Mouse (Mus musculus): Measurements from ENCODE around the gene Ecm1.

DNA sequence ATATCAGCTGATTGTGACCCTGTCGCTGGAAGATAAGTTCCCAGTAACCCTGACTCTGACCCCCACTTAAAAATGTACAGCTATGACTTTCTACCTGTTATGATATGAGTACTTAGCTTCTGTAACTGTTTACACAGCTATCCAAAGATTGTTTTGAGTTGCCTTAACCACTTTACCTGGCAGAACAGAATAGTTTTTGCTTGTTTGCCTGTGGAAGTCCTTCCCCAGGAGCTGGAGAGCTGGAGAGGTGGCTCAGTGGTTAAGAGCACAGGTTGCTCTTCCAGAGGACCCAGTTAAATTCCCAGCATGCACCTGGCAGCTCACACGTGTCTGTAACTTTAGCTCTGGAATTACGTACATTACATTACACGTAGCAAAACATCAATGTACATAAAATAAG lies 34.8 kb downstream of the Ecm1 start:
- no peak for TF ChIP-seq CTCF (IDR thresholded peaks at IDR 0.05; ENCODE audit: borderline replicate concordance, control insufficient read depth, extremely low read depth, insufficient read depth, low read length, poor library complexity)
- TF ChIP-seq POLR2A (IDR thresholded peaks at IDR 0.05; ENCODE audit: control insufficient read depth, extremely low read depth, insufficient read depth, low read length, poor library complexity), result no peak

All from thymus, adult 2 months (tissue).